Mouse (Mus musculus) T-helper 2 cell (primary cell): ENCODE measurements at regions not wholly inside any gene's neighbourhood (a gene's known extent, or its start where the extent isn't known, plus 50 kb on each side); places are given as distances from the start of the nearest gene placed in this dataset.

ENCODE experiments used
- in situ Hi-C: fragments of 300-600 bp; cut with MboI, MseI; formaldehyde crosslinking; loops from one replicate; pipeline ENCODE4 v1.15.1; 2025; ENCODE audit warnings: high pct_unique_total_duplicates

GRCm38 (mm10) chr14:71231223-71231815 is 631.7 kb upstream of the Fam160b2 start:
- in situ Hi-C loops: no loop called here

DNA sequence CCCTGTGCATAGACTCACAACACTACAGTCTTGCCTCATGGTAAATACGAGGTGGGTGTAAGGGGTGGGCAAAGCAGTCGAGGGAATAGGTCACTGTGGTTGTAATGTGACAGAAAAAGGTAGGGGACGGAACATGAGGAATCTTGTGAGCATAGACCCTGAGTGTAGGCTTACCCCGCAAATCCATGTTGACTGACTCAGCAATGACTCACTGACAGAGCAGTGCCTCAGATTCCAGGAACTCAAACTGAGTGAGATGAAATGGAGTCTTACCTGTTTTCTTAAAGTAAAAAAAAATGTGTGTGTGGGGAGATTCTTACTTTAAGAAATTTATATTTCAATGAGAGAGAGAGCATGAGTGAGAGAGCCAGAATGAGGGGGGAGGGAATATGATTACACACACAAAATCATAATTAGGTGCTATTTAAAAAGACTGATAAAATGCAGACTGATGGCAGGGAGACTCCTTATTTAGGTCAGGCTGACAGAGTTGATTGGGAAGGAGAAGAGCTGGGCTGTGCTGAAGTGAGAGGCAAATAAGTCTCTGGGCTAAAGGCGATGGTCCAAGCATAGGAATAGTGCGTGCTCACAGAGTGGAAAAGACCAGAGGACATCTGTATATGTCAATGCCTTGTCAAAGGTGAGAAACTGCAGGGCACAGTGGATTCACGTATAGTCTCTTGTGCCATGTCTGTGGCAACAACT is 631.0 kb upstream of the Fam160b2 start:
- in situ Hi-C loops: no loop called here

- in situ Hi-C loops: no loop called here
Observed at GRCm38 (mm10) chr14:71229955-71230354, 630.3 kb upstream of the Fam160b2 start.

DNA sequence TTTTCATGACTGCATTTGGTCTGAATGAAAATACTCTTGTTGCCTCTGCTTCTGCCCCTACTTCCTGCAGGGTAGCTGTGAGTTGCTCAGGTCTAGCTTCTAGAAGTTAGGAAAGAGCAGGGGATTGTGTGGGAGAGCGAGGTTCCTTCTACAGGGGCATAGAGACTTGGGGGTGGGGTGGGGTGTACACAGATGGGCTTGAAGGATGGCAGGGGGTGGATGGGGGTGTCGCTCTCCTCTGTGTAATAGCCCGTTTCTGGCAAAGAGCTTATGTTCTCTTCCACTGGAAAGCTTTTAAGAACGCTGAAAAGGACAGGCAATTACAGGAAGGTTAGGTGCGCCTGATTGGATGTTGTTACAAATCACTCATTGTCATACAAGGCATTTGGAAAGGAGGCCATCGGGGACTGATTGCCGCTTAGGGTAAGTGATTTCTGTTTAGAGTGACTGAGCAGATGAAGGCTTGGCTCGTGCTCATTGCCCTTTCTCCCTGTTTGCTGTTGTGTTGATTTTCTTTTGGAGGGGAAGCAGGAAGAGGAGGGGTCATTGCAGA is 629.3 kb upstream of the Fam160b2 start:
- in situ Hi-C loops: no loop called here

DNA sequence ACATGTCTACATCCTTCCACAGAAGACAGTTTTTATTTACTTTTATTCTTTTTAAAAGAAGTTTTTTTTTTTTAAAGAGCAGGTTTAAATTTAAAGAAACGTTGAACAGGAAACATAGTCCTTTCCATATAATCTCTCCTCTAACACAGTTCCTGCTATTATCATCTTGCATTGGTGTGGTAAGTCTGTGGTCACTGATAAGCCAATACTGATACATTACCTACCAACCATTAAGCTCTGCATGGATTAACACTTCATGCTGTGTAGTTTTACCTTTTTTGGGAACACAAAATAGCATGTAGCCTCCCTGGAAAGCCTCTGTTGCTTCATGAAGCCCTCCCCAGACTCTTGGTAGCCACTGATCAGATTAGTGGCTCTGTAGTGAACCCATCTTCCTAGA is 617.4 kb upstream of the Fam160b2 start:
- in situ Hi-C loops: no loop called here

DNA sequence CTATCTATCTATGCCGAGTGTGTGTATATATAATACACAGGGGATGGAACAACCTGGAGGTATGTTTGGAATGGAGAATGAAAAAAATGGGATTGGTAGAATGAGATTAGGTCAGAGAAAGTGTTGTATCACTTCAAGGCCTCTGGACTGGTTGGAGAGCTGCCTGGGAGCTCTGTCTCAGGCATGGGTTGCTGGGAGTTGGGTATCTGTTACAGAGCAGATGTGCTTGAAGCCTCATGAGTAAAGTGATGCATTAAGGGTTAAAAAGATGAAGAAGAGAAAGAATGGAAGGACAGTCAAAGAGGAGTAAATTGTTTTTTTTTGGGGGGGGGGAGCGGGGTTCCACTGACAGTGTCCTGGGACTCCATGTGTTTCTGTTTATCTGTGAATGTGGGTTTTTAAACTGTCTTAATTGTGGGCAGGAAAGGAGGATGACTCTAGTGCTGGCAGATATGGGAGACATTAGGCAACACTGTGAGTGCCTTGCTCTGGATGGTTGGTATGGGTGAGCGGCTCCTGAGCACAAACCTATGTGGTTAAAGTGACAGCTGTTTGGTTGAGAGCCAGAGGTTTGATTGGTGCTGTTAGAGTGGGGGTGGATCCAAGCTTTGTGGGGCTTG is 611.8 kb upstream of the Fam160b2 start:
- in situ Hi-C loops: no loop called here

DNA sequence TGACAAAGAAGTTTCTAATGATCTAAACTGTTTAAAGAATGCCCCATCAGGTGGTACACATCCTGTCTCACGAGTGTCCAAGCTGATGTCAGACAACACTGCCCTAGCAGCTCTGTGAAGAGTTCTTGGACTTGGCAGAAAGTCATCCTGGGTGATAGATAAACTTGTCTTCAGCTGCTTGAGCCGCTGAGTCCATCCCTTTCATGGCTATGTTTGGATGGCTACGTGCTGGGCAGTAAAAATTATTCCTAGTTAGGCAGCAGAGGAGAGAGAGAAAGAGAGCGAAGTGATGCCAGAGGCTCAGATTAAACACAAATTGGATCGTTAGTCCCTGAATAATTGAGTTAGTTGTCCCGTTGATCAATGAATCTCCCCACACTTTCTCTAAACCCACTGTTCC is 603.8 kb upstream of the Fam160b2 start:
- in situ Hi-C loops: no loop called here

GRCm38 (mm10) chr14:71200917-71201316 is 601.3 kb upstream of the Fam160b2 start:
- in situ Hi-C loops: no loop called here

DNA sequence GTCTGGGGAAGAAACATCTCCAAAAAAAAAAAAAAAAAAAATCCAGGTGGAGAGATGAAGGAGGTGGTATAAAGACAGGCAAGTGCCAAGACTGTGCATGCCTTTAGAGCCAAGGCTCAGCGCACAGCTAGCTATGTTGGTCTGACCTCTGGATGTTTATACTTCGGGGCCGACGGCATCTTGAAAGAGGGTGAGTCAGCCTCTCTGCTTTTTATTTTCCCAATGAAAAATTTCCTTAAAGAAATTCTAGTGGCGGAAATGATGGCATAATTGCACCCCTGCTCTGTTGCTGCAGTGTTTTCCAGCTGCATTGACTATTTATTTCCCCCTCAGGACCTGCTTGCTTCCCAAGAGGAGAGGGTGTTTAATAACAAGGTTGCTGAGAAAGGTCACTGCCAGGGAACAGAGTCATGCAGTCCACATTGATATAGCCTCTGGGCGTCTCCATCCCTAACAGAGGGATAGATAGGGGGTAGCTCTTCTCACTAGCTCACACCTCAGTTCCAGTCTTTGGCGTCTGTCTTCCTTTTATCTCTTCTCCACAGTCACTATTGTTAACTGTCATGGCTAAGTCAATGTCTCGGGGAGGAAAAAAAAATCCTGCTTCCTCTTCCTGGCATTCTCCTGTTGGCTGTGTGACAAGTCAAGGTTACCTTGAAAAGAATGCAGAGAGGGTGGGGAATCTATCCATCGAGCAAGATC is 599.7 kb upstream of the Fam160b2 start:
- in situ Hi-C loops: no loop called here

DNA sequence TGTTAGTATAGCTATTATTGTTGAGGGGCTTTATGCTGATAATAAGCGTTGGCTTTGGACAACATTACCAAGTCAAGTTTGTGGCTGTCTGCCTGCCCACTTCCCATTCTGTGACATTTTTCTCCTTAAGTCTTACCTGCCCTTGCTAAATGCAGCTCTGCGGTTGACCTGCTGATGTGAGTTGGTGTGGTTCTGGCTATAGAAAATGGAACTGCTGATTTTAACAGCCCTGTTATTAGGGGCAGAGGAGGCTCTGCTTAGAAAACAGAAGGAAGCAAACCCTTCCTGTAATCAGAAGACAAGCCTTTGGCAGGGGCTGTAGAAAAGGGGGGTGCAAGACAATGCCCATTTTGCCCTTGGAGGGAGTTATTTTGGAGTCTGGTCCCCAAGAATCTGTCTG is 594.6 kb upstream of the Fam160b2 start:
- in situ Hi-C loops: no loop called here

GRCm38 (mm10) chr14:71192486-71192885 is 592.9 kb upstream of the Fam160b2 start:
- in situ Hi-C loops: no loop called here

DNA sequence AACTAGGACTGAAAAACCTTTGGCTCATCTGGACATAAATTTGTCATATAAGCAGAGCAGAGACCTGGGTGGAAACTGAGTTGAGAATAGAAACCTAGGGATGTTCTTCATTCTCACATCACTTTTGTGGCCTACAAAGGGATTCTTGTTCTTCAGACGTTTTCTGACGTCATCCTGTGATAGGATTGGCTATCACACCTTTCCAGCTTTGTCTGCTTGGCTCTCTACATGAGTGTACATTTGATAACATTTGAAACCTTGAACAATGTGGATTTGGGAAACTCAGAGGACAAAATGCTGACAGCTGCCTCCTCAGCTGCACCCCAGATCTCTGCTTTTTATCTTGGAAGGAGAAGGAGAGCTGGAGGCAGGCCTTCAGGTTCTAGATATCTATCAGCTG is 589.7 kb upstream of the Fam160b2 start:
- in situ Hi-C loops: no loop called here

DNA sequence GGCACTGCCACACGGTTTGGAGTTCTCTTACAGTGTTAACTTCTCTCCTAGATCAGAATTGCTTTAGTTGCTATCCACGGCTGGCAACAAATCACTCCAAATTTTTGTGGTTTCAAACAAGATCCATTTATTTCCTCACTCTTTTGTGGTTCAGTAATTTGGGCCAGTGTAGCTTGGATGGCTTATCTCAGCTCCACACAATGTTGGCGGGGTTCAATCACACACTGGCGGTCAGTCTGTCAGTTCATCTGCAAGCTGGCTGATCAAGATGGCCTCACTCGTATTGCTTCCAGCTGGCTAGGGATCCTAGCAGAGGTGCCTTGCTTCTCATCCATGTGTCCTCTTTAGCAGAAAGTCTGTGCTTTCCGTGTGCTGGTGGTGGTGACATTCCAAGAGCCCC is 577.7 kb upstream of the Fam160b2 start:
- in situ Hi-C loops: no loop called here

DNA sequence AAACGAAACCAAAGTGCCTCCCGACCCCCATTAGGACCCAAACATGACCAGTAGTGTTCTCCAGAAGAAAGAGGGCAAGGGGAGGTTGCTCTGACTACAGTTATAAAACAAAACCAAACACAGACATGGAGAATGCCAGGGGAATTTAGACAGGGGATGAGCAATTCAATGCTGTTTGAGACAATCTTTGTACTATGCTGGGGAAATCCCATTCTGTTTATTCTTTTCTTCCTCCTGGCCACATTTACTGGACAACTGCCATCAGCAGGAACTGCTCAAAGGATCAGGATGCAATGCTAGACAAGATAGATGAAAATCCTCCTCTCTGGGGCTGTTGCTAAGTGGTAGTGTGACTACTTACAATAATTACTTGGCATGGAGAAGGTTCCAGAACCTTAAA is 574.5 kb upstream of the Fam160b2 start:
- in situ Hi-C loops: no loop called here

DNA sequence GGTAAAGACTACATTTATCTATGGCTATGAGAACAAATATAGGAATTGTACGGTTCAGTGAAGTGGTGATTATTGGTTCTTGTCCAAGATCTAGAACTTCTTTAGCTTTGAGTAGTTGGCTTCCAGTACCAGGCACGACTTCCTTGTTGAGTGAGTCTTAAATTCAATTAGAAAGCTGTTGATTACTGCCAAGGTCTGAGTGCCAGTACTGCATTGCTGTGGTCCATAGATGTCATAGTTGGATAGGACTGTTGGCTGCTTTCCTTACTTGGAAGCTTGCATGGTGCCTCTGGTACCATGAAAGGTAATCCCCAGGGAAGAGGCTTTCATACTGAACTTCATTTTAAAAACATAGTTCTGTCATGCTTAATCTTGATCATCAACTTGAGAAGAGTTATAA is 559.9 kb upstream of the Fam160b2 start:
- in situ Hi-C loops: no loop called here

DNA sequence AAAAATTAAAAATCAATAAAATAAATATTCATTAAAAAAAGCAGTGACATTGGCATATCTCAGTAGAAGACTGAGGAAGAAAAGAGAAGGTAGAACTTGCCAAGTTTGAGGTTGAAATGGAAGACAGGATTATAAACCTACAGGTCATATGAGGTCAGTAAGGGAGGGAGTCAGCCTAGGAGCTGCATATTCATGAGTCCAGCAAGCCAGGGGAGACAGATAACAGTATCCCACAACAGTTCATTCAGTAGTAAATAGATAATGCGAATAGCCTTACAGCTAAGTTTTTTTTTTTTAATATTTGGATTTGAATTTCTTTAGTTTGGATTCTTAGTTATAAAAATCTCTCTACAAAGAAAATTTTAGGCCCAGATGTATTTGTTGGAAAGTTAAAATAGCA is 542.8 kb upstream of the Fam160b2 start:
- in situ Hi-C loops: no loop called here

DNA sequence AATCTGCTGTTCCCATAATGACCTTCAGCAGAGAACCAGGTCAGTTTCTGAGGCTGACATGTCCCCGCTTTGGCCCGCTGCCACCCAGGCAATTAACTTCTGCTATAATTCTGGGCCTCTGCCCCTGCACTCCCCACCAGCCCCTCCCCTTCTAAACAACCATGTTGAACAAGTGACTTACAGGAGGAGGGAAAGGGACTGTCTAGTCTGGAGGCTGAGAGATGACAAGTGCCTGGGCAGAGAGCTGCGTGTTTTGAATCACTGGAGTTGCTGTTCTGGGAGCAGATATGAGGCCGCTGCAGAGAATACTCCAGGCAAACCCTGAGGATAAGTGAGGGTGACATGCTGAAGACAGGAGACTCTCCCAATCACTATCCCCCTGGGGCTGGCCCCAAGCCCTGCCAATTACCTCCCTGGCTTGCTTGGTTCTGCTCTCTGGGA is 530.2 kb upstream of the Fam160b2 start:
- in situ Hi-C loops: no loop called here

GRCm38 (mm10) chr14:71128495-71128894 is 528.9 kb upstream of the Fam160b2 start:
- in situ Hi-C loops: no loop called here

- in situ Hi-C loops: loop anchor here (25.0 kb wide), 1 partner anchor 331 kb away; no protein-coding TSS in a partner anchor
Observed at GRCm38 (mm10) chr14:71118681-71119080, 519.0 kb upstream of the Fam160b2 start.

- in situ Hi-C loops: loop anchor here (25.0 kb wide), 1 partner anchor 329 kb away; no protein-coding TSS in a partner anchor
Observed at GRCm38 (mm10) chr14:71115798-71116432, 516.3 kb upstream of the Fam160b2 start.

GRCm38 (mm10) chr14:71115095-71115797 is 515.6 kb upstream of the Fam160b2 start:
- in situ Hi-C loops: loop anchor here (25.0 kb wide), 1 partner anchor 328 kb away; no protein-coding TSS in a partner anchor
